Mouse (Mus musculus) testis, adult 2 months (tissue): Measurements from ENCODE around the gene Abtb2. TPM values are rescaled to one million over a fixed set of nuclear protein-coding genes. Genes with fewer than 3 reads are reported as not detected.
A peak's percentile ranks its signal among the peaks of the same experiment; 100 is the strongest.

Experiments used
- H3K27ac ChIP-seq: fragments of 200-500 bp; 2 replicates; pipeline ENCODE4 v1.5.1; 2012; ENCODE audit warnings: low read depth, low read length; ENCODE audit not compliant: control insufficient read depth, insufficient read depth
- H3K27me3 ChIP-seq: fragments of 200-500 bp; 2 replicates; pipeline ENCODE4 v1.6.1; 2012; ENCODE audit warnings: mild to moderate bottlenecking, low read length, moderate library complexity; ENCODE audit not compliant: control insufficient read depth, insufficient read depth
- H3K36me3 ChIP-seq: fragments of 200-500 bp; 2 replicates; pipeline ENCODE4 v1.6.1; 2012; ENCODE audit warnings: mild to moderate bottlenecking, low read length; ENCODE audit not compliant: control insufficient read depth, insufficient read depth
- H3K4me1 ChIP-seq: fragments of 200-500 bp; 2 replicates; pipeline ENCODE4 v1.6.1; 2012; ENCODE audit warnings: low read length; ENCODE audit not compliant: control insufficient read depth, insufficient read depth
- H3K4me3 ChIP-seq: fragments of 200-500 bp; 2 replicates; pipeline ENCODE4 v1.5.1; 2012; ENCODE audit warnings: low read depth, mild to moderate bottlenecking, low read length, moderate library complexity, mixed read lengths; ENCODE audit not compliant: control insufficient read depth
- CTCF ChIP-seq: fragments of 200-500 bp; IDR thresholded peaks from 2 replicates; pipeline ENCODE4 v1.5.1; 2012; ENCODE audit warnings: low read depth, mild to moderate bottlenecking, inconsistent platforms, low read length, moderate library complexity; ENCODE audit not compliant: control insufficient read depth, insufficient read depth, insufficient replicate concordance
- POLR2A ChIP-seq: fragments of 200-500 bp; IDR thresholded peaks from 2 replicates; pipeline ENCODE4 v1.6.1; 2012; ENCODE audit warnings: low read depth, mild to moderate bottlenecking, inconsistent platforms, low read length, moderate library complexity; ENCODE audit not compliant: control insufficient read depth
- polyA plus RNA-seq: library from polyadenylated mRNA; depleted of rRNA; stranded (reverse); fragments of >200 nt; gene quantifications from 2 replicates; pipeline ENCODE4 v1.2.3, GENCODE M21; 2012

Abtb2 gene
- polyA plus RNA-seq, 1 experiment: 9.0 TPM

GRCm38 (mm10) chr2:103564427-103565023, 1.6 kb upstream of the Abtb2 start:
- Histone ChIP-seq H3K4me1 (peaks cover 18% of the 10 kb centered on the region), H3K27ac (no peak overlapping the region), H3K27me3 (no peaks in the 10 kb centered on the region), H3K4me3 (no peak overlapping the region), H3K36me3 (no peaks in the 10 kb centered on the region)
- TF ChIP-seq POLR2A (no peak), CTCF (no peak)

- Histone ChIP-seq H3K27ac (no peak overlapping the region), H3K27me3 (no peaks in the 10 kb centered on the region), H3K4me3 (peak overlapping the region; percentile 36), H3K4me1 (peaks cover 18% of the 10 kb centered on the region), H3K36me3 (no peaks in the 10 kb centered on the region)
- TF ChIP-seq POLR2A (no peak), CTCF (no peak)
Measured at GRCm38 (mm10) chr2:103565171-103565591, 929 bp upstream of the Abtb2 start.

- H3K36me3 ChIP-seq: no peaks in the 10 kb centered on the region
- TF ChIP-seq POLR2A: peak; percentile 8; the same call in 1 of the 2 replicates
- TF ChIP-seq CTCF: no peak
- no peaks in the 10 kb centered on the region for H3K27me3 ChIP-seq
- peak overlapping the region; percentile 67 for H3K4me3 ChIP-seq
- H3K27ac ChIP-seq: peak overlapping the region; percentile 19
- H3K4me1 ChIP-seq: peaks cover 18% of the 10 kb centered on the region
Measured at GRCm38 (mm10) chr2:103566423-103566712, 258 bp downstream of the Abtb2 start.

GRCm38 (mm10) chr2:103566713-103567521, 807 bp downstream of the Abtb2 start:
- Histone ChIP-seq H3K4me1 (peaks cover 18% of the 10 kb centered on the region), H3K27me3 (no peaks in the 10 kb centered on the region), H3K4me3 (peak overlapping the region; percentile 67), H3K27ac (peak overlapping the region; percentile 19), H3K36me3 (no peaks in the 10 kb centered on the region)
- TF ChIP-seq POLR2A (no peak), CTCF (no peak)

- H3K4me3 ChIP-seq: peak overlapping the region; percentile 67
Measured at GRCm38 (mm10) chr2:103568161-103568560, 2.1 kb downstream of the Abtb2 start.

GRCm38 (mm10) chr2:103569716-103570115, 3.6 kb downstream of the Abtb2 start:
- H3K27me3 ChIP-seq: no peaks in the 10 kb centered on the region
- peaks cover 18% of the 10 kb centered on the region for H3K4me1 ChIP-seq
- no peaks in the 10 kb centered on the region for H3K36me3 ChIP-seq
- TF ChIP-seq POLR2A: no peak
- no peak for TF ChIP-seq CTCF
- no peak overlapping the region for H3K27ac ChIP-seq
- H3K4me3 ChIP-seq: no peak overlapping the region

More at GRCm38 (mm10) chr2:103568161-103568560, 2.1 kb downstream of the Abtb2 start:
- Histone ChIP-seq H3K36me3 (no peaks in the 10 kb centered on the region), H3K4me1 (peaks cover 18% of the 10 kb centered on the region), H3K27ac (no peak overlapping the region), H3K27me3 (no peaks in the 10 kb centered on the region)
- TF ChIP-seq POLR2A: no peak
- TF ChIP-seq CTCF: no peak

- TF ChIP-seq CTCF (no peak), POLR2A (no peak)
- Histone ChIP-seq H3K4me3 (no peak overlapping the region), H3K27ac (no peak overlapping the region), H3K27me3 (no peaks in the 10 kb centered on the region), H3K4me1 (peaks cover 4% of the 10 kb centered on the region), H3K36me3 (no peaks in the 10 kb centered on the region)
Measured at GRCm38 (mm10) chr2:103572354-103572753, 6.2 kb downstream of the Abtb2 start.
